Mouse (Mus musculus): ENCODE measurements around the gene Nod1.

DNA sequence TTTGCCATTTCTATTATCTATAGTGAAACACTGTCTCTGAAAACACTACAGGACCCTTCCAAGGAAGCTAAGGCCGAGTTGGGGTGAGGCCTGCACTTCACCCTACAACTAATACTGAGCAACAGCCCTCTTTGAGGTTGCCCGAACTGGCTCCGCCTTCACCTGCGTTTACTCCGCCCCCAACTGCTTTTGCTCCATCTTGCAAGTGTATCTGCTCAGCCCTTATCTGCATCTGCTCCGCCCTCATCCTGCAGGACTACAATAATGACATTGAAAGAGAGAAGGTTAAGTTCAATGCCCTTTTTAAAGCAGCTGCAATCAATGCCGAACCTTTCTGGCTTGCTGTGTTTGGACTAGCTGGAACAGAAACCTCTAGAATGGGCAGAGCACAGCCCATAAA, 49.4 kb upstream of the Nod1 start:
- TF ChIP-seq CTCF (IDR thresholded peaks at IDR 0.05; ENCODE audit: borderline replicate concordance, control insufficient read depth, extremely low read depth, insufficient read depth, low read length, poor library complexity) (no peak), POLR2A (IDR thresholded peaks at IDR 0.05; ENCODE audit: control insufficient read depth, extremely low read depth, insufficient read depth, low read length, poor library complexity) (no peak)

Data from thymus, adult 2 months (tissue).